Mouse (Mus musculus) forebrain, embryonic 13.5 days (tissue): ENCODE measurements around the gene Ccdc24. TPM values are rescaled to one million over a fixed set of nuclear protein-coding genes. Genes with fewer than 3 reads are reported as not detected.

Experiments used
- ATAC-seq: fragments of 200-750 bp; cut with Nextera tagmentation; 2 replicates; pipeline ENCODE4 v1.8.0; 2017
- H3K27ac ChIP-seq: fragments of 300-500 bp; sonication (generic); 2 replicates; pipeline ENCODE4 v1.5.1; 2015; ENCODE audit warnings: inconsistent platforms, mild to moderate bottlenecking, moderate library complexity
- H3K27me3 ChIP-seq: fragments of 300-500 bp; sonication (generic); 2 replicates; pipeline ENCODE4 v1.6.1; 2015; ENCODE audit warnings: mild to moderate bottlenecking, inconsistent platforms
- H3K36me3 ChIP-seq: fragments of 300-500 bp; sonication (generic); 2 replicates; pipeline ENCODE4 v1.6.1; 2015; ENCODE audit warnings: mild to moderate bottlenecking, inconsistent platforms; ENCODE audit not compliant: poor library complexity, severe bottlenecking
- H3K4me1 ChIP-seq: fragments of 300-500 bp; sonication (generic); 2 replicates; pipeline ENCODE4 v1.6.1; 2015; ENCODE audit warnings: inconsistent platforms
- H3K4me2 ChIP-seq: fragments of 300-500 bp; sonication (generic); 2 replicates; pipeline ENCODE4 v1.6.1; 2015; ENCODE audit warnings: inconsistent platforms, mild to moderate bottlenecking, moderate library complexity
- H3K4me3 ChIP-seq: fragments of 300-500 bp; sonication (generic); 2 replicates; pipeline ENCODE4 v1.5.1; 2015; ENCODE audit warnings: mild to moderate bottlenecking, inconsistent platforms
- H3K9ac ChIP-seq: fragments of 300-500 bp; sonication (generic); 2 replicates; pipeline ENCODE4 v1.6.1; 2015; ENCODE audit warnings: mild to moderate bottlenecking, inconsistent platforms
- H3K9me3 ChIP-seq: fragments of 300-500 bp; sonication (generic); replicated peaks from 2 replicates; pipeline ENCODE4 v1.6.1; 2016; ENCODE audit warnings: inconsistent platforms
- WGBS: fragments of 180-500 bp; shearing (Covaris S2); methylation state at CpG from one replicate; pipeline ENCODE4 v1.1.7; 2015; 5-methylcytosine and 5-hydroxymethylcytosine counted together
- polyA plus RNA-seq: library from polyadenylated mRNA; unstranded; fragments of >200 nt; fragmentation: Nextera tagmentation; extraction: Ambion mirVana; gene quantifications from 2 replicates; pipeline ENCODE4 v1.2.1, GENCODE M21; 2015

Gene Ccdc24
- 1.2 and 2.1 TPM in 2 replicates for polyA plus RNA-seq

GRCm38 (mm10) chr4:117872471-117872886 is at the start of gene Ccdc24:
Gene Ccdc24 (minus strand): TSS chr4:117872557.
- ATAC-seq = peak; percentile 14; the same call in 1 of the 2 replicates
- 0 out of 2 replicates have a peak within 1 kb of the TSS, but pooled peaks have one; percentile 37 for H3K9ac ChIP-seq

GRCm38 (mm10) chr4:117921358-117921757 is 49.0 kb upstream of the Ccdc24 start:
- no peak for ATAC-seq
- Histone ChIP-seq H3K36me3 (no peaks in the 10 kb centered on the region), H3K4me1 (peaks cover under 1% of the 10 kb centered on the region), H3K27me3 (peaks cover 28% of the 10 kb centered on the region), H3K9ac (no peak overlapping the region), H3K4me2 (no peak overlapping the region), H3K4me3 (no peak overlapping the region), H3K27ac (no peak overlapping the region), H3K9me3 (no peaks in the 10 kb centered on the region)
- 90% methylated on average over 2 of the region's 2 CpGs for WGBS

More at GRCm38 (mm10) chr4:117872471-117872886, at the start of gene Ccdc24:
- 8% methylated on average over 14 of the region's 14 CpGs for WGBS
- peaks cover 49% of the 10 kb centered on the region for H3K36me3 ChIP-seq
- peaks cover 20% of the 10 kb centered on the region for H3K4me1 ChIP-seq
- H3K27ac ChIP-seq = no peak within 1 kb of the TSS
- peaks cover 3% of the 10 kb centered on the region; the same call in 1 of the 2 replicates for H3K27me3 ChIP-seq
- 0 out of 2 replicates have a peak within 1 kb of the TSS, but pooled peaks have one; percentile 9 for H3K4me3 ChIP-seq
- H3K9me3 ChIP-seq = no peaks in the 10 kb centered on the region
- peak within 1 kb of the TSS; percentile 39 for H3K4me2 ChIP-seq

- Histone ChIP-seq H3K27ac (no peak overlapping the region), H3K4me1 (peaks cover 14% of the 10 kb centered on the region), H3K4me2 (no peak overlapping the region), H3K27me3 (peaks cover 5% of the 10 kb centered on the region; the same call in 1 of the 2 replicates), H3K36me3 (no peaks in the 10 kb centered on the region), H3K9ac (no peak overlapping the region), H3K4me3 (no peak overlapping the region), H3K9me3 (no peaks in the 10 kb centered on the region)
- no peak for ATAC-seq
- 92% methylated on average over 5 of the region's 5 CpGs for whole genome bisulfite sequencing
Measured at GRCm38 (mm10) chr4:117918762-117919161, 46.4 kb upstream of the Ccdc24 start.

GRCm38 (mm10) chr4:117918261-117918660 is 45.9 kb upstream of the Ccdc24 start:
- H3K4me3 ChIP-seq = no peak overlapping the region
- peaks cover 5% of the 10 kb centered on the region; the same call in 1 of the 2 replicates for H3K27me3 ChIP-seq
- no peak for ATAC-seq
- 64% methylated on average over 3 of the region's 3 CpGs for WGBS
- H3K9ac ChIP-seq = no peak overlapping the region
- no peaks in the 10 kb centered on the region for H3K9me3 ChIP-seq
- no peak overlapping the region for H3K27ac ChIP-seq
- no peaks in the 10 kb centered on the region for H3K36me3 ChIP-seq
- no peak overlapping the region for H3K4me2 ChIP-seq
- peaks cover 19% of the 10 kb centered on the region for H3K4me1 ChIP-seq

- Histone ChIP-seq H3K4me3 (no peak overlapping the region), H3K36me3 (no peaks in the 10 kb centered on the region), H3K4me2 (no peak overlapping the region), H3K4me1 (peaks cover 23% of the 10 kb centered on the region), H3K9ac (no peak overlapping the region), H3K9me3 (no peaks in the 10 kb centered on the region), H3K27ac (no peak overlapping the region), H3K27me3 (peaks cover 5% of the 10 kb centered on the region; the same call in 1 of the 2 replicates)
- WGBS = 90% methylated on average over 4 of the region's 4 CpGs
- ATAC-seq = no peak
Measured at GRCm38 (mm10) chr4:117917847-117918246, 45.5 kb upstream of the Ccdc24 start.

GRCm38 (mm10) chr4:117917402-117917801 is 45.0 kb upstream of the Ccdc24 start:
- no peak overlapping the region for H3K27ac ChIP-seq
- H3K4me1 ChIP-seq = peaks cover 28% of the 10 kb centered on the region
- H3K36me3 ChIP-seq = 0 out of 2 replicates have a peak, but pooled peaks cover 3% of the 10 kb centered on the region
- no peak for ATAC-seq
- no peak overlapping the region for H3K4me2 ChIP-seq
- WGBS = 84% methylated on average over 4 of the region's 4 CpGs
- no peaks in the 10 kb centered on the region for H3K9me3 ChIP-seq
- no peak overlapping the region for H3K4me3 ChIP-seq
- no peak overlapping the region for H3K9ac ChIP-seq
- peaks cover under 1% of the 10 kb centered on the region; the same call in 1 of the 2 replicates for H3K27me3 ChIP-seq

GRCm38 (mm10) chr4:117916386-117916785 is 44.0 kb upstream of the Ccdc24 start:
- peak overlapping the region; percentile 100; the same call in 1 of the 2 replicates for H3K4me2 ChIP-seq
- WGBS = 89% methylated on average over 5 of the region's 5 CpGs
- H3K36me3 ChIP-seq = peaks cover 13% of the 10 kb centered on the region
- no peaks in the 10 kb centered on the region for H3K9me3 ChIP-seq
- no peak for ATAC-seq
- H3K27me3 ChIP-seq = no peaks in the 10 kb centered on the region
- no peak overlapping the region for H3K27ac ChIP-seq
- H3K9ac ChIP-seq = no peak overlapping the region
- H3K4me1 ChIP-seq = peaks cover 37% of the 10 kb centered on the region
- no peak overlapping the region for H3K4me3 ChIP-seq

- no peak for ATAC-seq
- no peaks in the 10 kb centered on the region for H3K9me3 ChIP-seq
- peaks cover 45% of the 10 kb centered on the region for H3K4me1 ChIP-seq
- peak overlapping the region; percentile 86 for H3K4me3 ChIP-seq
- H3K27me3 ChIP-seq = no peaks in the 10 kb centered on the region
- WGBS = 3% methylated on average over 19 of the region's 19 CpGs
- H3K4me2 ChIP-seq = peak overlapping the region; percentile 100
- H3K36me3 ChIP-seq = peaks cover 19% of the 10 kb centered on the region
- H3K27ac ChIP-seq = peak overlapping the region; percentile 78; the same call in 1 of the 2 replicates
- peak overlapping the region; percentile 94 for H3K9ac ChIP-seq
Measured at GRCm38 (mm10) chr4:117915489-117916105, 43.2 kb upstream of the Ccdc24 start.

- Histone ChIP-seq H3K4me3 (peak within 1 kb of the TSS; percentile 86), H3K4me2 (peak within 1 kb of the TSS; percentile 100), H3K36me3 (peaks cover 19% of the 10 kb centered on the region), H3K9ac (peak within 1 kb of the TSS; percentile 94), H3K27ac (peak within 1 kb of the TSS; percentile 78), H3K27me3 (no peaks in the 10 kb centered on the region), H3K9me3 (no peaks in the 10 kb centered on the region), H3K4me1 (peaks cover 52% of the 10 kb centered on the region)
- under 1% methylated on average over 61 of the region's 61 CpGs for WGBS
- ATAC-seq = peak; percentile 98
Measured at GRCm38 (mm10) chr4:117914591-117915442, 42.5 kb upstream of the Ccdc24 start, which contains the start of gene Ipo13. Gene Ipo13 (minus strand): TSS chr4:117914999.

GRCm38 (mm10) chr4:117914031-117914430 is 41.7 kb upstream of the Ccdc24 start:
- Histone ChIP-seq H3K27ac (peak overlapping the region; percentile 78; the same call in 1 of the 2 replicates), H3K4me3 (peak overlapping the region; percentile 86), H3K9ac (peak overlapping the region; percentile 94), H3K4me1 (peaks cover 60% of the 10 kb centered on the region), H3K36me3 (peaks cover 19% of the 10 kb centered on the region), H3K4me2 (peak overlapping the region; percentile 100), H3K9me3 (no peaks in the 10 kb centered on the region), H3K27me3 (no peaks in the 10 kb centered on the region)
- WGBS = 17% methylated on average over 8 of the region's 8 CpGs
- ATAC-seq = no peak

- Histone ChIP-seq H3K4me2 (peak overlapping the region; percentile 100), H3K36me3 (peaks cover 19% of the 10 kb centered on the region), H3K4me1 (peaks cover 66% of the 10 kb centered on the region), H3K27me3 (no peaks in the 10 kb centered on the region), H3K9ac (peak overlapping the region; percentile 94), H3K27ac (peak overlapping the region; percentile 0; the same call in 1 of the 2 replicates), H3K9me3 (no peaks in the 10 kb centered on the region), H3K4me3 (peak overlapping the region; percentile 86)
- 39% methylated on average over 3 of the region's 3 CpGs for WGBS
- ATAC-seq = no peak
Measured at GRCm38 (mm10) chr4:117913421-117913820, 41.1 kb upstream of the Ccdc24 start.
